Mouse (Mus musculus) limb, embryonic 15.5 days (tissue): ENCODE results near the gene Parp11. TPM values are rescaled to one million over a fixed set of nuclear protein-coding genes. Genes with fewer than 3 reads are reported as not detected.

Experiments used
- ATAC-seq: fragments of 200-750 bp; cut with Nextera tagmentation; 2 replicates; pipeline ENCODE4 v1.8.0; 2017; ENCODE audit warnings: low read depth, moderate TSS enrichment; ENCODE audit not compliant: insufficient number of reproducible peaks, low FRiP score, low TSS enrichment
- H3K27ac ChIP-seq: fragments of 300-500 bp; sonication (generic); 2 replicates; pipeline ENCODE4 v1.5.1; 2015; ENCODE audit warnings: moderate library complexity, mild to moderate bottlenecking, inconsistent platforms
- H3K27me3 ChIP-seq: fragments of 300-500 bp; sonication (generic); 2 replicates; pipeline ENCODE4 v1.6.1; 2015; ENCODE audit warnings: inconsistent platforms
- H3K36me3 ChIP-seq: fragments of 300-500 bp; sonication (generic); 2 replicates; pipeline ENCODE4 v1.6.1; 2015; ENCODE audit warnings: inconsistent platforms
- H3K4me1 ChIP-seq: fragments of 300-500 bp; sonication (generic); 2 replicates; pipeline ENCODE4 v1.6.1; 2015; ENCODE audit warnings: inconsistent platforms
- H3K4me2 ChIP-seq: fragments of 300-500 bp; sonication (generic); 2 replicates; pipeline ENCODE4 v1.6.1; 2015; ENCODE audit warnings: mild to moderate bottlenecking, inconsistent platforms
- H3K4me3 ChIP-seq: fragments of 300-500 bp; sonication (generic); 2 replicates; pipeline ENCODE4 v1.5.1; 2015; ENCODE audit warnings: mild to moderate bottlenecking, inconsistent platforms
- H3K9ac ChIP-seq: fragments of 300-500 bp; sonication (generic); 2 replicates; pipeline ENCODE4 v1.6.1; 2015; ENCODE audit warnings: inconsistent platforms
- H3K9me3 ChIP-seq: fragments of 300-500 bp; sonication (generic); 2 replicates; pipeline ENCODE4 v1.6.1; 2016; ENCODE audit warnings: inconsistent platforms
- WGBS: fragments of 180-500 bp; shearing (Covaris S2); methylation state at CpG from one replicate; pipeline ENCODE4 v1.1.7; 2015; 5-methylcytosine and 5-hydroxymethylcytosine counted together
- polyA plus RNA-seq: library from polyadenylated mRNA; unstranded; fragments of >200 nt; fragmentation: Nextera tagmentation; extraction: Ambion mirVana; gene quantifications from 2 replicates; pipeline ENCODE4 v1.2.1, GENCODE M21; 2015

Parp11 gene
- polyA plus RNA-seq, 1 experiment from 2014 or later, result 25.1 TPM

GRCm38 (mm10) chr6:127433886-127434647 lies 12.6 kb upstream of the Parp11 start:
- H3K4me1 ChIP-seq, result no peaks in the 10 kb centered on the region
- no peak overlapping the region for H3K9ac ChIP-seq
- no peak overlapping the region for H3K4me2 ChIP-seq
- no peaks in the 10 kb centered on the region for H3K36me3 ChIP-seq
- no peaks in the 10 kb centered on the region for H3K27me3 ChIP-seq
- no peaks in the 10 kb centered on the region for H3K9me3 ChIP-seq
- no peak overlapping the region for H3K27ac ChIP-seq
- 75% methylated on average over 9 of the region's 9 CpGs for WGBS
- no peak for ATAC-seq
- no peak overlapping the region for H3K4me3 ChIP-seq

GRCm38 (mm10) chr6:127434648-127434984 lies 12.0 kb upstream of the Parp11 start:
- no peak overlapping the region for H3K4me2 ChIP-seq
- no peaks in the 10 kb centered on the region for H3K36me3 ChIP-seq
- ATAC-seq, result no peak
- H3K27me3 ChIP-seq, result 0 out of 2 replicates have a peak, but pooled peaks cover 4% of the 10 kb centered on the region
- H3K27ac ChIP-seq, result no peak overlapping the region
- 76% methylated on average over 4 of the region's 4 CpGs for WGBS
- no peak overlapping the region for H3K9ac ChIP-seq
- no peaks in the 10 kb centered on the region for H3K9me3 ChIP-seq
- no peaks in the 10 kb centered on the region for H3K4me1 ChIP-seq
- no peak overlapping the region for H3K4me3 ChIP-seq

GRCm38 (mm10) chr6:127439063-127439462 lies 7.6 kb upstream of the Parp11 start:
- no peak for ATAC-seq
- Histone ChIP-seq H3K9me3 (no peaks in the 10 kb centered on the region), H3K4me2 (no peak overlapping the region), H3K9ac (no peak overlapping the region), H3K4me3 (no peak overlapping the region), H3K27ac (no peak overlapping the region), H3K27me3 (0 out of 2 replicates have a peak, but pooled peaks cover 6% of the 10 kb centered on the region), H3K4me1 (no peaks in the 10 kb centered on the region), H3K36me3 (no peaks in the 10 kb centered on the region)
- whole genome bisulfite sequencing, result 87% methylated on average over 3 of the region's 3 CpGs

GRCm38 (mm10) chr6:127439540-127440195 lies 7.0 kb upstream of the Parp11 start:
- Histone ChIP-seq H3K9me3 (no peaks in the 10 kb centered on the region), H3K4me1 (no peaks in the 10 kb centered on the region), H3K36me3 (no peaks in the 10 kb centered on the region), H3K4me2 (no peak overlapping the region), H3K9ac (no peak overlapping the region), H3K27me3 (0 out of 2 replicates have a peak, but pooled peaks cover 6% of the 10 kb centered on the region), H3K4me3 (no peak overlapping the region), H3K27ac (no peak overlapping the region)
- WGBS, result 79% methylated on average over 5 of the region's 5 CpGs
- ATAC-seq, result no peak

GRCm38 (mm10) chr6:127440416-127441104 lies 6.1 kb upstream of the Parp11 start:
- Histone ChIP-seq H3K27ac (no peak overlapping the region), H3K36me3 (no peaks in the 10 kb centered on the region), H3K4me3 (no peak overlapping the region), H3K4me1 (no peaks in the 10 kb centered on the region), H3K9me3 (no peaks in the 10 kb centered on the region), H3K9ac (no peak overlapping the region), H3K27me3 (0 out of 2 replicates have a peak, but pooled peaks cover 6% of the 10 kb centered on the region), H3K4me2 (no peak overlapping the region)
- no peak for ATAC-seq
- WGBS, result 48% methylated on average over 14 of the region's 14 CpGs

- no peak for ATAC-seq
- Histone ChIP-seq H3K9me3 (no peaks in the 10 kb centered on the region), H3K27me3 (0 out of 2 replicates have a peak, but pooled peaks cover 6% of the 10 kb centered on the region), H3K36me3 (no peaks in the 10 kb centered on the region), H3K4me3 (no peak overlapping the region), H3K4me2 (no peak overlapping the region), H3K4me1 (no peaks in the 10 kb centered on the region), H3K27ac (no peak overlapping the region), H3K9ac (no peak overlapping the region)
- whole genome bisulfite sequencing, result 58% methylated on average over 4 of the region's 4 CpGs
These were observed 4.1 kb upstream of the Parp11 start for GRCm38 (mm10) chr6:127442584-127442983.

- Histone ChIP-seq H3K4me2 (no peak overlapping the region), H3K9ac (no peak overlapping the region), H3K4me1 (no peaks in the 10 kb centered on the region), H3K36me3 (no peaks in the 10 kb centered on the region), H3K4me3 (no peak overlapping the region), H3K9me3 (no peaks in the 10 kb centered on the region), H3K27me3 (peaks cover 12% of the 10 kb centered on the region; the same call in 1 of the 2 replicates), H3K27ac (no peak overlapping the region)
- 55% methylated on average over 2 of the region's 2 CpGs for WGBS
- ATAC-seq, result no peak
These were observed 2.7 kb upstream of the Parp11 start for GRCm38 (mm10) chr6:127443910-127444309.

- H3K27me3 ChIP-seq, result peaks cover 9% of the 10 kb centered on the region; the same call in 1 of the 2 replicates
- 56% methylated on average over 4 of the region's 4 CpGs for WGBS
- no peak overlapping the region for H3K27ac ChIP-seq
- no peak overlapping the region for H3K4me2 ChIP-seq
- H3K9ac ChIP-seq, result no peak overlapping the region
- H3K4me3 ChIP-seq, result no peak overlapping the region
- H3K9me3 ChIP-seq, result no peaks in the 10 kb centered on the region
- no peaks in the 10 kb centered on the region for H3K4me1 ChIP-seq
- H3K36me3 ChIP-seq, result no peaks in the 10 kb centered on the region
- no peak for ATAC-seq
These were observed 2.2 kb upstream of the Parp11 start for GRCm38 (mm10) chr6:127444466-127444865.

- no peak overlapping the region for H3K27ac ChIP-seq
- no peak for ATAC-seq
- H3K27me3 ChIP-seq, result peaks cover 12% of the 10 kb centered on the region
- H3K36me3 ChIP-seq, result no peaks in the 10 kb centered on the region
- no peak overlapping the region for H3K4me3 ChIP-seq
- no peak overlapping the region for H3K9ac ChIP-seq
- H3K4me1 ChIP-seq, result no peaks in the 10 kb centered on the region
- WGBS, result 60% methylated on average over 10 of the region's 10 CpGs
- no peaks in the 10 kb centered on the region for H3K9me3 ChIP-seq
- H3K4me2 ChIP-seq, result no peak overlapping the region
These were observed 1.2 kb downstream of the Parp11 start for GRCm38 (mm10) chr6:127447686-127448460.

- H3K27me3 ChIP-seq, result peaks cover 12% of the 10 kb centered on the region
- 73% methylated on average over 2 of the region's 2 CpGs for WGBS
- no peaks in the 10 kb centered on the region for H3K36me3 ChIP-seq
These were observed 2.2 kb downstream of the Parp11 start for GRCm38 (mm10) chr6:127448869-127449268.

GRCm38 (mm10) chr6:127449531-127450422 lies 3.1 kb downstream of the Parp11 start:
- Histone ChIP-seq H3K4me3 (no peak overlapping the region), H3K9ac (no peak overlapping the region), H3K4me1 (peaks cover 8% of the 10 kb centered on the region; the same call in 1 of the 2 replicates), H3K27ac (no peak overlapping the region), H3K36me3 (no peaks in the 10 kb centered on the region), H3K4me2 (no peak overlapping the region), H3K9me3 (no peaks in the 10 kb centered on the region), H3K27me3 (peaks cover 12% of the 10 kb centered on the region)
- WGBS, result 37% methylated on average over 10 of the region's 10 CpGs
- ATAC-seq, result no peak

More at GRCm38 (mm10) chr6:127448869-127449268, 2.2 kb downstream of the Parp11 start:
- H3K4me3 ChIP-seq, result no peak overlapping the region
- H3K4me2 ChIP-seq, result no peak overlapping the region
- no peaks in the 10 kb centered on the region for H3K9me3 ChIP-seq
- H3K27ac ChIP-seq, result no peak overlapping the region
- H3K4me1 ChIP-seq, result 0 out of 2 replicates have a peak, but pooled peaks cover 3% of the 10 kb centered on the region
- H3K9ac ChIP-seq, result no peak overlapping the region
- no peak for ATAC-seq
